Mouse (Mus musculus): Measurements from ENCODE around the gene Ctdsp1.

Gene Ctdsp1

DNA sequence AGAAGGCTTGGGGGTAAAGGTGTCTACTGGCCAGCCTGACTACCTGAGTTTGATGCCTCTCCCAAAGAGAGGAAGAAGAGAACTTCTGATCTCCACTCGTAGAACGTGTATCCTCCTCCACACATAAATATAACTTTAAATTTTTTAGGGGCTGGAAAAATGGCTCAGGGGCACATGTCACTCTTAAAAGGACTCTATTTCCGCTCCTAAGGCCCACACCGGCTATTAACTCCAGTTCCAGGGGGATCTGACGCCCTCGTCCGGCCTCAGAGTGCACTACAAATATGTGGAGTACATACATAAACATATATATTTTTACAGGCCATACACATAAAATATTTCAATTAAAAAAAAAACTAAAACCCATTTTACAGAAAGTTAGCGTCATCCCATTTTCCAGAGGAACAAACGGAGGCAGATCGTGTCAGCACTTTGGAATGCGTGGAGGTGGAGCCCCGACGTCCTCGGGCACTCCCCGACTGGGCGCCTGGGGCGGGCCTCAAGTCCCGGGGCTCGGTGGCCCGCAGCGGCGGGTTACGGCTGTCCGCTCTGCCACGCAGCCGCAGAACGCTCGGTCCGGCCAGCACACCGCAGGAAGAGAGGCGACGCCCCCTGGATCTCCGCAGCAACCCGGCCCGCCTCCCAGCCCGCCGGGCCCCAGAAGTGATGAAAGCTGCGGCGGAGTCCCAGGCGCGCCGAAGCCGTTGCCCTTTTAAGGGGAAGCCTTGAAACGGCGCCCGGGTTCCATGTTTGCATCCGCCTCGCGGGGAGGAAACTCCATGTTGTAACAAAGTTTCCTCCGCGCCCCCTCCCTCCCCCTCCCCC is at the start of gene Ctdsp1:
Gene Ctdsp1, plus strand, starts transcription at position 586 of the 825 bp plus-strand sequence.
- peak; percentile 91 for DNase-seq (ENCODE audit: low read depth, low spot score)

DNA sequence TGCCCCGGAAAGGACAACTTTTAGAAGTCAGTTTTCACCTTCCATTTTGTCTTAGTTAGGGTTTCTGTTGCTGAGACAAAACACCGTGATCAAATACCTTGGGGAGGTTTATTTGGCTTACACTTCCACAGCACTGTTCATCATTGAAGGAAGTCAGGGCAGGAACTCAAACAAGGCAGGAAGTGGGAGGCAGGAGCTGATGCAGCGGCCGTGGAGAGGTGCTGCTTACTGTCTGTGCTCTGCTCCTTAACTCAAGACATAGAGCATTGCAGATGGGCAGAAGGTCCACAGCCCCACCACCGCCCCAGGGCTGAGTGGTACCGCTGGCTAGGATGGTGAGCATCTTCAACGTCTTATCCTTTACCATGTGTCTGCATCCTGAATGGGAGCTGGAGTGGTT is 49.4 kb upstream of the Ctdsp1 start:
- no peak for DNase-seq (ENCODE audit: low read depth, low spot score)

DNA sequence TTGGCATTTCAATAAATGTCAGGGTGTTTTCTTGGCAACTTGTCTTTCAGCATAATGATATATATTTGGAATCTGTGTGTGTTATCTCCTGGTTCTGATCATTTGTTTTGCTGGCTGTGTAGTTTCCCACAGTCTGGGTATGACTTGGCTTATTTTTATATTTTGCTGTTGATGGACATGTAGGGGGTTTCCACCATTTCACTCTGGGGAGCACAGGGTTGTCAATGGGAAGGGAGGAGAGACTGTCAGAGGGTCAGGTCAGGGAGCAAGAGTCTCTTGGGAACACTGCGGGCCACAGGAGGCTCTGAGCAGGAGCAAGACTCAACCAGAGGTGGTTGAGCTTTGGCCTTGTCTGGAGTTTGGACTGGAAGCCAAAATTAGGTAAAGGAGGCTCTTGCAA is 49.0 kb upstream of the Ctdsp1 start:
- DNase-seq (ENCODE audit: low read depth, low spot score), result no peak

DNA sequence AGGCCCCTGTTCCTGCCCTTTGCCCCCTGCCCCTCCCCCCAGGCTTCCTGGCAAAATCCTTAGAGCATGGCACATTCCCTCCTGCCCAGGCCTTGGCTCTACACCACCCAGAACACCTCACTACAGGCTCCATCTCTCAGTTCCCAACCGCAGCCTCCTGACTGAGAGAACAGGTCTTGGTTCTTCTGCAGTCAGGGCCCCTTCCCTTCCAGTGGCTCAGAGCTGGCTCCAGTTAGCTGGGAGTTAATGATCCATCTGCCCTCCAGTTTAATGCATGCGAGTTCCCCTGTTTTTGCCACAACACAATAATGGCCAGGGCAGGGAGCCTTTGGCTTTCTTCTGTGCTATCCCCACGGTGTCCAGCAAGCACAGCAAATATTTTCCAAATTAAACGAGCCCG is 48.1 kb upstream of the Ctdsp1 start:
- DNase-seq (ENCODE audit: low read depth, low spot score), result no peak

DNA sequence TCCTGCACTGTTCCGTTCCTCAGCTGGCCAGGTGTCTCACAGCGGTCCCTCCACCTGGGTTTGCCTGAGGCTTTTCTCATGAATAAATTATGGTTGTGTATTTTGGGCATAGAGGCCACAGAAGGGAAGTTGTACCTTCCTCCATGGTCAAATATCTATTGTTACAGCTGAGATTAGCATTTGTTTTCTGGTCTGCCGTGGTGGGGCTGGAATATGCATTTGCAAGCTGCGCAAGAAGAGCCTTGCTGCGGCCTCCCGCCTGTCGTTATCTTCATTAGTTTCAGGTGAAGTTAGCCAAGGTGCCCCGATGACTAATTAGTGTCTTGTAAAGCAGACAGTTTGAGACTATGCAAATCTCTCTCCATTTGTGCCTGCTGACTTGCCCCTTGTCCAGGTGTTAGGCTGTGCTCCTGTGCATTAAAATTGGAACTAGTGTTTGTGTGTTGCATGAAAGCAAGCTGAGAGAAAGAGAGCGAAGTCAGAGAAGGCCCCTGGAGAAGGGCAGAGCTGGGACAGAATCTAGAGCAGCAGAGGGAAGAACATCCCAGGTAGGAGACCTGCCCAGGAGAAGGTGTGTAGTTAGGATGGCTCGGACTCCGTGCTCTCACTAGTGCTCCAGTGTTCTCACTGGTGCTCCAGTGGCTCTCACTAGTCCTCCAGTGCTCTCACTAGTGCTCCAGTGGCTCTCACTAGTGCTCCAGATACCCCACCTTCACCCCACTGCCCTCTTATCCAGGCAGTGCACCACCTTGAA is 47.0 kb upstream of the Ctdsp1 start:
- DNase-seq (ENCODE audit: low read depth, low spot score), result no peak

DNA sequence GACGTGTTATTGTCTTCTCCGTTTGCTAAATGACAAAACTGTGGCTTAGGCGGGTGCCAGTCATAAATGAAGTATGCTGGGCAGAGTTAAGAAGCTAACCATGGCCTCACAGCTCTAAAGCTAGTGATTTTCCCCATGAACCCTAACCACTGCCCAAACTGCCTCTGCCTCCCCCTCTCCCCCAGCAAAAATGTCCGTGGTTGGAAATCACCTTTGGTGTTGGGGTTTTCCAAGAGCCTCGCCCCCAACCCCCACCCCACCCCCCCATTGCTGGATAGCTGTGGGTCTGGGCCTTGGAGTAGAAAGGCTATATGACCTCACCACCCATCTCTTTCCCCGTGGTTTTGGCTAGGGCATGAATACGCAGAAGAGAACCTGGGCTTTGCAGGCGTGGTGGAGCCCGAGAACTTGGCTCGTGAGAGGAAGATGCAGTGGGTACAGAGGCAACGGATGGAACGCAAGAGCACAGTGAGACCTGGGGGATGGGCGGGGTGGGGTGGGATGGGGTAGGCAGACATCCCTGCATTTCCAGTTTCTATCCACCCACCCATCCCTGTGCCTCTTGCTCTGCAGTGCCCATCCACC is 40.0 kb upstream of the Ctdsp1 start:
- no peak for DNase-seq (ENCODE audit: low read depth, low spot score)

DNA sequence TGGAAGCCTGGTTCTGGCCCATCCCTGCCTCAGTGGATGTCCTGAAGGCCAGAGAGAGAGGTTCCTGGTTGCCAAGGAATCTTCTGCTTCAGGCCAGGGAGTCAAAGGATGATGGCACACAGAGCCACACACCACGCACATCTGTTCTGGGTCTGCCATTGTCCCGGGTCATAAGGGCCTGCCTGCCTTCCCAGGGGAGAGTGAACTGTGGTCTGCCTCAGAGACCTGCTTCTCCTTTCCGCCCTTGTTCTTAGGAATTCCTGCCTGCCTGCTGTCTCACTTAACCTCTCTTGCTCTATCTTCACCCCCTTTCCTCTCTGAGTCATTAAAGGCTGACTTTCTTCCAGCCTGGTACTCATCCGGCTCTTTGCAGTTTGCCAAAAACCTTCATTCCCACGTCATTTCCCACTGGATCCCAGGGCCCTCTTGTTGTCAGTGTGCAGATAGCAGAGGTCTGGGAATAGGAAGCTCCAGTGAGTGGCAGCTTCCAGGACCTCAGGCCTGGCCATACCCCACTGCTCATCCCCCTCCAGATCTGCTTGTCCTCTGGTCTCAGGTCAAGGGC is 38.7 kb upstream of the Ctdsp1 start:
- DNase-seq (ENCODE audit: low read depth, low spot score), result no peak

DNA sequence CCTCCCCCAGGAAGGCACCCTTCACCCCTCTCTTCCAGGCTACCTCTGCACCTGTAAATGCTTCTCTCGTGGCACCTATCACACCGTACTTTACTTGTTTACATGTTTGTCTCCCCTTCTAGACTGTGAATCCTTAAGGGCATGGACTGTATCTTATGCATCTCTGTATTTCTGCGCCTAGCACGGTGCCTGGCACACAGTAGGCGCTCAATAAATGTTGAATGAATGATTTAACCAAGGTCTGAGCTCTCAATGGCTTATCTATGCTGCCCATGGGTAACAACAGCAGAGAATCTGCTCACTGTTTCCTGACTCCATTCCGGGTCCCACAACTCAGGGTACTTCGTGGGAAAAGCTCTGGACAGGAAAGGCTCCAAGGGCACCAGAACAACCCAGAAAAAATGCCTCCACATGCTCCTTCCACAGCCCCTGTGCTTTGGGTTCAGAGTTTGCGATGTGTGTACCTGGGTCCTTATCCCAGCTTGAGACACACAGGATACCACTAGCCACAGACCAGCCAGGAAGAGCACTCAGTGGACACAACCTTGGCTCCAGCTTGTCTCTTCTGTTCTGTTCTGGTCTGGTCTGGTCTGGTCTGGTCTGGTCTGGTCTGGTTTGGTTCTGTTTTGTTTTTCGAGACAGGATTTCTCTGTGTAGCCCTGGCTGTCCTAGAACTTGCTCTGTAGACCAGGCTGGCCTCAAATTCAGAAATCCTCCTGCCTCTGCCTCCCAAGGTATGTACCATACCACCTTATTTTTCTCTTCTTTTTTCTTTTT is 37.7 kb upstream of the Ctdsp1 start:
- peak; percentile 61 for DNase-seq (ENCODE audit: low read depth, low spot score)

DNA sequence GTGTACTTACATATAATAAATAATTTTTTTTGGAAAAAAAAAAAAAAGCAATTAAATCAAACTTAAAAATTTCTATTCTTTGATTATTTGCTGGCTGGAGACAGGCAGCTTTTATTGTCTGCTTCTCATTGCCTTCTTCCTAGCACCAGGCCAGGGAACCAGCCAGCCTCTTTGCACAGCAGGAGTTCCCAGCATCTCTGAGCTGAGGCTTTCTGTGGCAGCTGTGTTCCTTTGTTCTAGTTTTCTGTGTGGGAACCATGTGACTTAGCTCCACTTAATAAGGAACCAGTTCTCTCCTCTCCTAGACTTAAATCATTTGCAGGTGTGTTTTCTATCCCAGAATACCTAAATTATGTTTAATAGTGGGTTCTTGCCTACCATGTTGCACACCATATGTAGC is 33.8 kb upstream of the Ctdsp1 start:
- peak; percentile 68 for DNase-seq (ENCODE audit: low read depth, low spot score)

DNA sequence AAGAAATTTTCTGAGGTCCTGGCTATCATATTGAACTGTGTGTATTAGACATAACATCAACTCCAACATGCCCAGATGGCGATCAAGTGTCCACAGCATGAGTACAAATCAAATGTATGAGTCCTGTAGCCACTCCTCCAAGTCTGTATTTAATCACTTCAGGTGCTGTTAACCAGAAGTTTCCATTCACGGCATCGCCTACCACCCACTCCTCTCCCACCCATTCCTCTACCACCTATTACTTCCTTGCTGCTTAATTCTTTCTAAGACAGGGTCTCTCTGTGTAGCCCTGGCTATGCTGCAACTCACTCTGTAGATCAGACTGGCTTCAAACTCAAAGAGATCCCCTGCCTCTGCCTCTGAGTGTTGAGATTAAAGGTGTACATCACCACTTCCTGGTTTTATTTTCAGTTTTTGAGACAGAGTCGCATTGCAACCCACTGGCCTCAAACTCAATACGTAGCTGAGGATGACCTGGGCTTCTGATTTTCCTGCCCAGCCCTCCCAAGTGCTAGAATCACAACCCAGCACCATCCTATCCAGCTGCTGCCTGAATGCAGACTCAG is 31.3 kb upstream of the Ctdsp1 start:
- DNase-seq (ENCODE audit: low read depth, low spot score), result no peak

DNA sequence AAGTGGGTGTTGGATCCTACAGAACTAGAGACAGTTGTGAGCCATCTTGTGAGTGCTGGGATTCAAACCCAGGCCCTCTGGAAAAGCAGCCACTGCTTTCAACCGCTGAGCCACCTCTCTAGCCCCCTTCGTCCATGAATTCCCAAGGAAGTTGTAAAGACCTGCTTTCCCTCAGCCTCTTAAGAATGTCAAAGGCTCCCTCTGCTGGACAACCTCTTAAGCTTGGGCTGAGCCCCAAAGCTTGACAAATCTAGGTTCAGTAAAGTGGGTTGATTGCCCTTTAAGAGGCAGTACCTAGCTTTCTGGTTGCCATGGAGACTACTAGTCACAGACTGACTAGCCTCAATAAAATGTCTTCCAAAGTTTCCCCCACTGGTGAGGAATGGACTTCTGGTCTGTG is 29.5 kb upstream of the Ctdsp1 start, which contains the start of gene Catip:
Gene Catip, plus strand, starts transcription at position 297 of the 400 bp plus-strand sequence.
- peak; percentile 99 for DNase-seq (ENCODE audit: low read depth, low spot score)

DNA sequence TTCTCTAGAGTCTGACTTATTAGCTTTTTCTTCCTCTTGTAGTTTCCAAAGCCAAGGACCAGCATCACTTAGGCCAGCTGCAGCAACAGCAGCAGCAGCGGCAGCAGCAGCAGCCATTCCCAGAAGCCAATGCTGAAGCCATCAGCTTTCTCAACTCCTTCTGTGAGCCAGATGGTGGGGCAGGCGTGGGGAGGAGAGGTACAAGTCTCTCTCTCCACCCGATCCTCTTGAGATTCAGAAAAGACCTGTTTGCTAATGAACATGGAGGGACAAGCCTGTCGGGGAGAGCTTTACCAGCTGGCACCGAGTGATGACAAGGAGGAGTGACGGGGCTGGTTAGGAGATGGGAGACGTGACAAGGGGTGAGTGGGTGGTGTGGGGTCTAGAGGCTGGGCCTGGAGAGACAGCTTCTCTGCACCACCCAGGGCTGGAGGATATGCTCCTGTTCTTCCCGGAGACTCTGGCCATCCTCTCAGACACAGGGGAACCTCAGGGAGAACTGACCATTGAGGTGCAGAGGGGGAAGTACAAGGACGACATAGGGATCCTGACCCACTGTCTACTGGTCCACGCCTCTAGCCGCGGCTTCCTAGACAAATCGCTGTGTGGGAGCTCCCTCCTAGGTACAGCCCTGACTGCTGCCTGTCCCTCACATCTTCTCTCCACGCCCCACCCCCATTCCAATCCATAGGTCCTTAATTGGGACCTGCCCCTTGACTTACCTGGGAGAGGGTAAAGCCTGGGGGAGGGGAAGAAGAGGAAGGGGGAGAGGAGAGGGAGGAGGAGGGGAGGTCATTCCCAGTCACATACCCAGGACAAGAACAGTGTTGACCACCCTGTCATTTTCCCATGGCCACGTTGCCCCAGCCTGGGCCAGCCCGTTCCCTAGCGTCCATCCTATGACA is 28.7 kb upstream of the Ctdsp1 start:
- peak; percentile 50 for DNase-seq (ENCODE audit: low read depth, low spot score)

DNA sequence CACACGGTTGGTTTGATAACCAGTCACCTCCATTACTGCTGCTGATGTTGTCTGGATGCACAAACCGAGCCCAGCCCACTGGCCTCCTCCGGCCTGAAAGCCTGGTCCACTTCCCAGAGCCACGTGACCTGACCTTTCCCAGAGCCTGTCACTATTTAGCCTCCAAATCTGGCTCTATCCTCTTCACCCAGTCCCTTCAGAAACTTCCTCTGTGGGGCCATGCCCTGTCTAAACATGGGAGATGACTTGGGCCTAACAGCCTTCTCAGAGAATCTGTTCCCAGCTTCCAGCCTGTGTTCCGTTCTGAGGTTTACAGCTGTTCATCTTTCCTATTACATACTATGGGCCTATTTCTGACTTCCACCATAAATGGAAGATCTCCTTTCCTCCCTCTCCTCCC is 27.9 kb upstream of the Ctdsp1 start:
- DNase-seq (ENCODE audit: low read depth, low spot score), result no peak

DNA sequence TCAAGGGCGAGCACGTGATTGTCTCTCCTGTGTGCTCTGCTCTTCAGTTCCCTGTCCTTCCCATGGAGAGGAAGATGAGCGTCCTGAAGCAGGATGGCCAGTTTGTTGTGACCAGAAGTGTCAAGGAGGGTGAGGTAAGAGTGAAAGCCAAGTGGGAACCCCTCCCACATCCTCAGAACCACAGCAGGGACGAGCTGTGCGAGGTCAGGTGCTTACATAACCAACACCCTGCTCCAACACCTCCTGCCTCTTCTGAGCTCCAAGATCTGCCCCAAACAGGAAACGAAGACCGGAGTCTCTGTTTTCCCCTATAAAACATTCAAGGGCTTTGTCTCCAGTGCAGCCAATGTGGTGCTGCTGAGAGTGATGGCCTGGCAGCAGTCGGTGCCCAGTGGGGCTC is 27.0 kb upstream of the Ctdsp1 start:
- peak; percentile 57 for DNase-seq (ENCODE audit: low read depth, low spot score)

DNA sequence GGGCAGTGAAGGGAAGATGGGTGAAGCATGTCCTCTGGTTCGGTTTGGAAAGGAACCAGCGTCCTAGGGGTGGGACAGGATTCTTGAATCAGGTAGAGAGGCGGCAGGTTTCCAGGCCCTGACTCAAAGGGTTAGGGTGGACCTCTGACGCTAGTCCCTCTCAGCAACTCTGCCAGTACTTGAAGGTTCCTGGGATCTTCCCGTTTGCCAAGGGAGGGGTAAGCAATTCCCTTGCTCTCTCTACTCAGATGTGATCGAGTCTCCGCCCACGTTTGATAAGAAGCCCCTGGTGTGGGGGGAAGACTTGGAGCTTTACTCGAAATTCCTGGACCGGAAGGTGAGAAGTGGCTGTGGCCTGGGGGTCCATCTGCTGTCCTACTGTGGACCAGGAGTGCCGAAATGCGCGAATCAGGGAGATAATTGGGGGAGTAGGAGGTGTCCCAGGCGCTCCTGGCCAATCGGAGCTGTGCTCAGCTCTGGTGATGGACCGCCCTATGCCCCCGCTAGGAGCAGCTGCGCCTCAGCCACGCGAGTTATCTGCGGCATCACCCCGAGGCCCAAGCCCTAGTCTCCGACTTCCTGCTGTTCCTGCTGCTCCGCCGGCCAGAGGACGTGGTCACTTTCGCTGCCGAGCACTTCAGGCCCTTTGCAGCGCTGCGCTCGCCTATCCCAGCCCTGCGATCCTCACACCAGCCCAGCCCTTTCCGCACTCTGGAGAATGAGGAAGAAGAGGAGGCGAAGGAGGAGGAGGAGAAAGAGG is 23.2 kb upstream of the Ctdsp1 start:
- peak; percentile 66 for DNase-seq (ENCODE audit: low read depth, low spot score)

DNA sequence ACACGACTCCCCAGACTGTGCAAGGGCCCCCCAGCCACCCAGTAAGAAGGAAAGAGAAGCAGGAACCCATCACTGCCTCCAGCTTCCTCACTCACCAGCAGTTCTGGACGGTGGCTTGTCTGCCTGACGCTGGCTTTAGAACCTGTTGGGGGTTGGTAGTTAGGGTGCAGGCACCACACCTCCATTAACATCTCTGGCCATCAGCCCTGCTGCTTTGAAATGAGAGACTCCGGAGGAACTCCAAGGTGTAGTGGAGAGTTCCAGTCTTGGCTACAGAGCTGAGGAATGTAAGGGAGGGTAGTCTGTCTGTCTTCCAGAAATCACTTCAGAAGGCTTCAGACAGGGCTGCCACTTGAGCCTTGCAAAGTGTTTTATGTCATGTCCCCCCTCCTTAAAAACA is 21.3 kb upstream of the Ctdsp1 start:
- DNase-seq (ENCODE audit: low read depth, low spot score), result peak; percentile 71

DNA sequence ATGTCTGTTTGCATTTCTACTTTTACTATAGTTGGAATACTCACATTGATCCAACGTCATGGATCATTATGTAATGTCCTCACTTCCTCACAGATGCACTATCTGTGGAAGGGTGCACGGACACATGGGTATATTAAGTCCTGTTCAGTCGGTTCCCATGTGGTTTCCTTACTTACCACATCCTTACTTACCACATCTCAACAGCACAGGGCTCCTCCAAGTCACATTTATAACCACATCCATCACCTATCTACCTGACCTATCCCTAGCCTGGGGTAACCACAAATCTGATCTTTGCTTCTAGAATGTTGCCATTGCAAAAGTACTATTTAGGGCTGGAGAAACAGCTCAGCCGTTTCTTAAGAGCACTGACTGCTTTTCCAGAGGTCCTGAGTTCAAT is 17.9 kb upstream of the Ctdsp1 start:
- DNase-seq (ENCODE audit: low read depth, low spot score), result no peak

DNA sequence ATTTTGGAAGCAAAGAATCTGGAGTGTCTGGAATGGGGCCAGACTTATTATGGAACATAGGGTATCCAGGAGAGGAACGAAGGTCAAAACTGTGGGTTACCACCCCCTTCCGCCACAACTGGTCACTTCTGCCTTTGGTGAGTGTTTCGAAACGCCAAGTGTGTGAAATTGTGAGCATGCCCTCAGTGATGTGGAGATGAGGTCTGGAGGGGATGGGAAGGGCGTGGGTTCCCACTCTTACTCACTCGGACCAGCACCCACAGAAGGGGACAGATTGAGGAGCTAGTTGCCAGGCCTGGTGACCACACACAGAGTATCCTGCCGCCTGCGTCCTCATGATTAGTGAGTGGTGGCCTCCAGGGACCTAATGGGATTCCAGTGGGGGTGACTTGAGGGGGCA is 16.3 kb upstream of the Ctdsp1 start, which contains the start of gene Slc11a1:
Gene Slc11a1, plus strand, starts transcription at position 216 of the 400 bp plus-strand sequence.
- no peak for DNase-seq (ENCODE audit: low read depth, low spot score)

DNA sequence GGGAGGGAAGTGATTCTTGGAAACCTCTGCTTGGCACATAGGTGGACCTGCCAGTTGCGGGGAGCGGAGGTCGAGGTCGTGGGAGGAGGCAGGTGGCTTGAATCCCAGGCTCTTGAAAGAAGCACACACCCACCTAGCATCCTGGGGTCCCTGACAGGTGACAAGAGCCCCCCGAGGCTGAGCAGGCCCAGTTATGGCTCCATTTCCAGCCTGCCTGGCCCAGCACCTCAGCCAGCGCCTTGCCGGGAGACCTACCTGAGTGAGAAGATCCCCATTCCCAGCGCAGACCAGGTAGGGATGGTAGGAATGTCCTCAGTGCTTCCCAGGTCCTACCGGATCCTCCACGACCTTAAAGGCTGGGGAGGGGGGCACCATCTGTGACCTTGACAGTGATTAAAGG is 15.7 kb upstream of the Ctdsp1 start:
- no peak for DNase-seq (ENCODE audit: low read depth, low spot score)

All from ES-CJ7 (cell line).